Mouse (Mus musculus): ENCODE results near the gene Nos1ap.
A peak's percentile ranks its signal among the peaks of the same experiment; 100 is the strongest.

Gene Nos1ap

DNA sequence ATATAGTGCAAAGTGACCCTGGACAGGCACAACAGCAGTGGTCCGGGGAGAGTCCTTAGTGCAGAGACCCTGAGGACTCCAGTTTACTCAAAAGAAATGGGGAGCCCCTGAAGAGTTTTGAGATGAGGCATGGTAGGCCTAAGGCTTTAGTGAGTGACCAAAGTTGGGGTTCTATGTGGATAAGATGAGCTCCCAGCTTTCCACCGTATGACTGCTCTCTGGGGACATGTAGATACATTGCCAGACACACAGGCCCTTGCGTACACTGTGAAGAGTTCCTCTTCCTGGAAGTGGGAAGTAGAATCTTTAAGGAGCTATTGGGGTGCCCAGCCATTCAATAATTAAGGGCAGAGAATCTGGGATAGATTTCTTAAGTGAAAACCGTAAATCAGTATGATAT lies 90.2 kb downstream of the Nos1ap start:
- no peak for DNase-seq

DNA sequence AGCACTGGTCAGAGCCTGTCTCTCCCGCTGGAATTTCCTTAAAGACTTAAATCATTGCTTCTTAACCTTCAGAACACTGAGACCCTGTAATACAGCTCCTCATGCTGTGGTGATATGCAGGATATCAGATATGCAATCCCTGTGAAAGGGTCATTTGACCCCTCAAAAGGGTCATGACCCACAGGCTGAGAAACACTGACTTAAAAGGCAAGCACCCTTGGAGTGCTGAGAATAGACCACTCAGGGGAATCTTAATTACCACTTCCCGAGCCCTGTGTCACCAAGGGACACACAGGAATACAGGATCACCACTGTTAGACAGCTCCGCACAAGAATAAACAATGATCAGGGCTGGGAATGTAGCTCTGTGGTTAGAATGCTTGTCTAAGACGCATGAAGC lies 91.0 kb downstream of the Nos1ap start:
- no peak for DNase-seq

DNA sequence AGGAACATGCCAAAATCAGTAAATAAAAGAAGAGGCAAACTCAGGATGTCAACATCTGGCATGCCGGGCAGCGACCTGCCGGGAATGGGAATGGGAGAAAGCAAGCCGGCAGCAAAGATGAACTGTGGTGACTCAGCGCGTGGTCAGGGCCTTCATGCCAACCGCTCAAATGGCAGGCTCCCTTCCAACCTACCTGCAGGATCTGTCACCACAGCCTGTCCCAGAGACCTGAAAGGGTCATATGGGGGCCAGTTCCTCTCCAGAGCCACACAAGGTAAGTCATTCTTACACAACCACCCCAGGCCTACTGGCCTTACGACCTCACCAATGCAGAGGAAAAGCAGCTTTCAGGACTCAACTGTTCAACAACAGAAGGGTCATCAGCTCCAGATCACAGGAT lies 93.4 kb downstream of the Nos1ap start:
- no peak for DNase-seq

DNA sequence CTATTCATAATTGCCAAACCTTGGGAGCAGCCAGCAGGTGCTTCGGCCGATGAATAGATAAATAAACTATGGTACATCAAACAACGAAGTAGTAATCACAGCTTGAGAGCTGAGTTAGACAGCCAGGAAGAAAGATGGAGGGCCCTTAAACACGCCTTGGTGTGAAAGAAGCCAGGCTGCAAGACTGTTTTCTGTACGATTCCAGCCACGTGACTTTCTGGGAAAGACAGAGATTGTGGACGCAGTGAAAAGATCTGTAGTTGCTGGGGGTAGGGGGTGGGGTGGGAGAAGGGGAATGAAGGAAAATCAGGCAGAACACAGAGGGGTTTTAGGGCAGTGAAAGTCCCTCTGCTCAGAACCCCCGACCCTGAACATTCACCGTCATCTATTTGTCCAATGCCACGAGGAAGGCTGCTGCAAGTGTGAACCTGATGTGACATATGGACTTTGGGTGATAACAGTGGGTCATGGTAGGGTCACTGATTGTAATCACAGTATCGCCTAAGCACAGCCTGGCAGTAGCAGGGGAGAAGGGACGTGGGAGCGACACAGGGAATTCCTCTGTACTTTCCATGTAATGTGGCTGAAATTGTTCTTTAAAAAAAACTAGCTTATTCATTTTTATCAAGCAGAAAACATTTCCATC lies 94.0 kb downstream of the Nos1ap start:
- DNase-seq, result no peak

DNA sequence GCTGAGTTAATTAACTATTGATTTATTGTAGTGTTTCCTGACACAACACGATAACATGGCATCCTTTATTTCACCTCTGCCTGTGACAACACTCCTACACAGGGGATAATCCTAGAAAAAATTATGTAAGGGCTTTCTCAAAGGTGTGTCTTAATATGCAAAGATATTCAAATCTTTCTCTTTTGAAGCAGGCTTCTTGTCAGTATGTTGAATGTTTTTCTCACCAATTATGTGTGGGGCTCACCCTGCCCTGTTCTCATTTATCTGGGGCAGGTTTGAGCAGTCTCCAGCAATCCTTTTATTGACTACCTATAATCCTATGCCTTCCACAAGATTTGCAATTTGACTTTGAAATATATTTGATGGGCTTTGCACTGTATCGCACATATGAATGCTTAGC lies 97.1 kb downstream of the Nos1ap start:
- no peak for DNase-seq

DNA sequence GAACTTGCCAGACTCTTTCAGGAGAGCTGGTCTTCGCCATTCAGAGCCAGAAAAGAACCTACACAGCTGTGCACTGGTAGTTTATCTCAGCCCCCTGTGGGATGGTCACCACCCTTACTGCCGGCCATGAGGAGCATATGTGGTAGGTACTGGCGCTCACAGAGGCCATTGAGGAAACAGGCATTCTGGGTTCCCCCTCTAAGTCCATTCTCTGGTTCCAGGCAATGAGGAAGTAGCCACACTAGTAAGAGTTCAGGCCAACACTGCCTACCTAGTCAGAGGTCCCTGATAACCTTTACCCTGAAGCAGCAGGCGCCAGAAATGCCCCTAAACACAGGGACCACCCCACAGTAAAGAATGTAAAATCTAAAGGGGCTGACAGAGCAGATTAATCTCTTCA lies 97.6 kb downstream of the Nos1ap start:
- no peak for DNase-seq

DNA sequence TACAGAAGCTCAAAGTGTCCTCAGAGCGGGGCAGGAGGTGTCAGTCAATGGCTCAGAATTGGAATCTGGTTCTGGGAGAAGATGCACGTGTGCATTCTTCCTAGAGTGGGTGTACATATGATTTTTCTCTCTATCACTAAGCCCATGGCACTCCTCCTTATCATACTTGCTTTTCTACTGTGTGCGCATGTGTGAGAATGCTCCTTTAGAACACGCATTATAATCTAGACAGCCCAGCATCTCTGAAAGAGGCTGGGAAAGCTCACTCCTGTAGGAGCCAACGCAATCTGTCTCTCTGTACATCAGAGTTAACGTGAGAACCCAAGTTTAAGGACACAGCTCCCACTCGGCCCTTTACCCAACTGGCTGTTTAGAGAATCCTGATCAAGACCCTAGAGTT lies 99.7 kb downstream of the Nos1ap start:
- no peak for DNase-seq

DNA sequence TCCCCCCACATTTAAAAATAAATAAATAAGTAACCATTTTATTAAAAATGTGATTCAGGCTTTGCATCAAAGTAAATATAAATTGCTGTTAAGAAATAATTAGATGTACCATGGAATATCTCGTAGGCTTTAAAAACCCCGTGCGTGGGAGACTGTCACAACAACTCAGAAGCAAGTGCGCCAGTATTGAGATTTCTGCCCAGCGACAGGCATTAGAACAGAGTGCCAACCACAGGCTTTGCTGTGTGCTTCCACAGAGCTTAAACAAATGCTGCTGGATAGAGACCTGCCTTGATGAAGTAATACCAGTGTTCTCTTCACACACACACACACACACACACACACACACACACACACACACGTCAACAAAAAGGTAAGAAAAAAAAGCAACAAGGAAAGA lies 100.2 kb downstream of the Nos1ap start:
- no peak for DNase-seq

DNA sequence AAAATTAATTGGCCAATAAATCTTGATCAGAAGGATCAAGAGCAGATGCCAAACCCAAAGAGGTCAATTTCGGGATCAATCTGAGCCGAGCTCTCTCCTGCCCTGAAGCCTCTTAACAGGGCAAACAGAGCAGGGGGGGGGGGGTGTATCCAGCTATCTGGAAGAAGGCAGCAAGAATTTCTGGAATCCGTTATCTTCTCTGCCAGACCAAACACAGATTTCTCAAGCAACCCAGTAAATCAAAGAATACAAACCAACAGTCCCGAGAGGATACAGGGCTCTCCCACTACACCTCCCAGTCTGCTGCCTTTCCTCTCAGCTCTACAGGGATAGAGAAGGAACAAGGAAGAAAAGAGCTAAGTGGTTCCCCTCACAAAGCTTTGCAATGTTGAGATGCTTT lies 104.5 kb downstream of the Nos1ap start:
- DNase-seq, result no peak

DNA sequence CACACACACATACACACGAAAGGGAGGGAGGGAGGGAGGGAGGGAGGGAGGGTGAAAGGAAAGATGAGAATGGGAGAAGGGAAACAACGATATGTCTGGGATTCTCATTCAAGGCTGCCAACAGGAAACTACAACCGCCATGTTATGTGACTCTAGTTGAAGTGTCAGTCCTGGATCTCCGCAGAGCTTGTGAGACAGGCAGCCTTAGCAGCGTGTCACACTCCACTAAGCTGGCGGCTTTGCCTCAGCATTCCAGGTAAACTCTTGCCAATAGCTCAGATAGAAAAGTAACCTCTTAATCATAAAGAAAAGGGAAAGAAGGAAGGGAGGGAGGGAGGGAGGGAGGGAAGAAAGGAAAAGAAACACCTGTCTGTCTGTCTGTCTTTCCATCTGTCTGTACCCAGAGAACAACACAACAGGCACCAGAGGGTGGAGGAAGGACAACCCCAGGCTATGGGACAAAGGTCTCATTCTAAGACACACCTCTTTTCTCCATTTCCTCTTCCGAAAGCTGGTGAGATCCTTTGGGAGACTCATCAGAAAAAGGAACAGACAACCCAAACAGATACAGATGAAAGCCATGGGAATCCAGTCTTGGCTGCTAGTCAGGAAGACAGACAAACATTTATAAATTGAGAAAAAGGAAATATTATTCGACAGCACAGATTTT lies 107.3 kb downstream of the Nos1ap start:
- DNase-seq, result no peak

DNA sequence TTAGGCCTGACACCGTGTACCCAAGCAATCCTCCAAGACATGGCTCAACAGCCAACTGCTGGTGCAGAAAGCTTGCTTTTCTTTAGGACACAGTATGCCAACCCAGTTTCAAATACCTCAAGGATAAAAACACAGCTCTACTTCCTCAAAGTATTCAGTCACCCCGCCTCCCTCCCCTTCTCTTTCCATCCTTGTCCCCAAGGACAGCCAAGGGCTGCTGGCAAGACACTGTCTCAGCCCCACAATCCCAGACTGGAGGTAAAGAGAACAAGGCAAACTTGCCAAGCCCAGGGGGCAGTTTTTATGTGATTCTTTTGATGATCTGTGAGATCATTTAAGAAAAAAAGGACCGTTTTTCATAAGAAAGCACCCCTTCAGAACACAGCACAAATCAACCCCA lies 108.6 kb downstream of the Nos1ap start:
- DNase-seq, result no peak

DNA sequence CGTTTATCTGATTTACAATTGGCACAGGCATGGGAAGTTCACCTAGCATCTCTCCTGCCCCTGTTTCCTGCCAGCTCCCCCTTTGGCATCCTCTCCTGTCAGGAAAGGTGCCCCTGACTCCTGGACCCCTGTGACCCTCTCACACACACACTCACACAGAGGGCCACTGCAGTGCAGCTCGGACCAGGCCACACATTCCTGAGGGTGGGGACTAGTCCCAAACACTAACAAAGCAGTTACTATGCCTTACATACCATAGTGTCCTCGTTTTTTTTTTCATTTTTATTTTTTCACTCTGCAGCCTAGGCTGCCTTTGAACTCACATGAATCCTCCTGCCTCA lies 110.2 kb downstream of the Nos1ap start:
- DNase-seq, result peak; percentile 34 to 79

DNA sequence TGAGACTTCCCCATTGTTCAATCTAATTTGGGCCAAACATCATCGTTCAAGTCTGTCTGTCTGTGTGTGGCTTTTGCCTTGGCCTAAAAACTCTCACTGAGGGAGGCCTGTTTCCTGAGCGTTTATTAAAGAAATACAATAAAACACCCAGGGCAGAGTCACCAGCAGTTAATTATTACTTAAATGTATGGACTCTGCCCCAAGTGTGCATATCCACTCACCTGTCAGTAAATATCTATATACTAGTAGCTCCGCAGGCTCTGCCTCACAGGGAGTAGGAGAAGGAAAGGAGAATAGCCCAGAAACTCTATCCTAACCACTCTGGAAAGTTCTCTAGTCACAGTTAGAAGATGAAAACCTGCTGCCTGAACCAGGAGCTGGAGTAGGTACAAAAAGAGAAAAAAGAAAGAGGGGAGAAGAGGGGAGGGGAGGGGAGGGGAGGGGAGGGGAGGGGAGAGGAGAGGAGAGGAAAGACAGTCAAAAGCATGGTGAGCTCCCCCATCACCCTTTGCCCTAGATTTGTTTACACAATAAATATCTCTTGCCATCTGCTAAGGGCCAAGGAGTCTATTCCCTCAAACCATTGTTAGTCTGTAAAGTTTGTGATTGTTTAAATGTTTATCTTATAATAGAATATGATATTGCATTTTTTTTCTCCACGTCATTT lies 110.7 kb downstream of the Nos1ap start:
- no peak for DNase-seq

DNA sequence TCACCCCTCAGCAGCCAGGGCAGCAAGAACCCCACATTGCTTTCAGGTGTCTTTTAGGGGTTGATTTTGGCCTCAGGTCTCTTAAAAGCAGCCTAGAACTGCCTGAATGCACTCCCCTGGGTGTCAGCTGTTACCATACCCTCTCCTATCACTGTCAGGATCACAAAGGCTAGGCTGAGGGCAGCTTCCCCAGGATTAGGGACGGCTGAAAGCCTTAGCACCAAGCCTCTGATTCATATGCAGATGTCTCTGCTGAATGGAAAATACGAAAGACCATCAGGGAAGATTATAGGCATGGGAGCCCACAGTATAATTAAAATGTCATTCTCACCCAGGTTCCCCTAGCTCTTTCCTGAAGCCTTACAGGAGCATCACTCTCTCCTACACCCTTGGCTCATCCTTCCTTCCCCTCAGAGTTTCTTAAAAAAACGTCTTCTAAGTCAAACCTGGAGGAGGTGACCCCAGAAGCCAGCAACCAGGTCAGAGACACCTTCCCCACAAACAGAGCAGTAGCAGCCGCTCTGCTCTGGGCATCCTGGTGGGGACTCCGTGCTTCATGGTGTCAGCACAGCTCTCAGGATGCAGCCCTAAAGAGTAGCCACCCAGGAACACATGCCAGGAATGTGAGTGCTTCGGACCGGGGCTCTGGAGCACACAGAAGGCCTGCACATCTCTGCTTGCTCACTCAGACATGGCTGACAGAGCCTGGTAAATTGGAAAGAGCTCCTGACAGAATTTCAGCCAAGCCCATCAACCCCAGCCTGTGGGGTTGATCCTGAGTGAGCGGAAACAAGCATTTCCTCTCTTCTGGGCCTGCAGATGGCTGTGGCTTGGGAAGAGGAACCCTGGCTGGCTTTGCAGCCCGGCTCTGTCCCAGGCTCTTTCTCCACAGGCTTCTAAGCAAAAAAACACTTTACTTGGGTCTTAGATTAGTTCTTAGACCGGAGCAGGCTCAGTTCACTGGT lies 111.7 kb downstream of the Nos1ap start:
- peak; percentile 38 to 60 for DNase-seq

DNA sequence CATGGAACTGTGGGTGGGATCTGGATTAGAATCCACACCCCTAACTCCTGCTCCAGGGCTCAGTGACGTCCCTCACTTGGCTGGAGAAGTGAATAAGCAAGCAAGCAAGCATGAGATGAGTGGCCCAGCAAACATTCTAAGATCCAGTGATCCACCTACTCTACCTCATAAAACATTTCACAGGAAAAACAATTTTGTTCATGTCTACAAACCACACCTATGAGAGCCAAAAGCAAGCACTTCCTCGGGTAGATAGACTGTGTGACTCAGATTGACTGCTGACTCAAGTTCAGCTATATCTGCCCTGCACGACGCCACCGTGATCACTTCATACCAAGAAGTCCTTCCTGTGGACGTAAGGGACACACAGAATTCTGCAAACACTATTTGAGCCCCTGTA lies 116.2 kb downstream of the Nos1ap start:
- no peak for DNase-seq

DNA sequence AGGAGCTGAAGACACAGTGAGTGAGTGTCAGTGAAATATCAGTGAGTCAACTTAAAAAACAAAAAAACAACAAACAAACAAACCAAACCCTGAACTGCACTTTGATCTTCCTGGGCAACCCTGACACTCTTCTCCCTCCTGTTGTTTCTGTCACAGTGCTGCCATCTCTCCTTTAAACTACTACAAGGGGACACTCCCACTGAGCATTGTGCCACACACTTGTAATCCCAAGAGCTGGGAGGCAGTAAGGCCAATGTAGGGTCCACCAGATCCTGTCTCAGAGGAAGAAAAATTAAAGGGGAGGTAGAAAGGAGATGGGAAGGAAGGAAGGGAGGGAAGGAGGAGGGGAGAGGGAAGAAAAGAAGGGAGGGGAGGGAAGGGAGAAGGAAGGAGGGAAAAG lies 116.8 kb downstream of the Nos1ap start:
- no peak for DNase-seq

DNA sequence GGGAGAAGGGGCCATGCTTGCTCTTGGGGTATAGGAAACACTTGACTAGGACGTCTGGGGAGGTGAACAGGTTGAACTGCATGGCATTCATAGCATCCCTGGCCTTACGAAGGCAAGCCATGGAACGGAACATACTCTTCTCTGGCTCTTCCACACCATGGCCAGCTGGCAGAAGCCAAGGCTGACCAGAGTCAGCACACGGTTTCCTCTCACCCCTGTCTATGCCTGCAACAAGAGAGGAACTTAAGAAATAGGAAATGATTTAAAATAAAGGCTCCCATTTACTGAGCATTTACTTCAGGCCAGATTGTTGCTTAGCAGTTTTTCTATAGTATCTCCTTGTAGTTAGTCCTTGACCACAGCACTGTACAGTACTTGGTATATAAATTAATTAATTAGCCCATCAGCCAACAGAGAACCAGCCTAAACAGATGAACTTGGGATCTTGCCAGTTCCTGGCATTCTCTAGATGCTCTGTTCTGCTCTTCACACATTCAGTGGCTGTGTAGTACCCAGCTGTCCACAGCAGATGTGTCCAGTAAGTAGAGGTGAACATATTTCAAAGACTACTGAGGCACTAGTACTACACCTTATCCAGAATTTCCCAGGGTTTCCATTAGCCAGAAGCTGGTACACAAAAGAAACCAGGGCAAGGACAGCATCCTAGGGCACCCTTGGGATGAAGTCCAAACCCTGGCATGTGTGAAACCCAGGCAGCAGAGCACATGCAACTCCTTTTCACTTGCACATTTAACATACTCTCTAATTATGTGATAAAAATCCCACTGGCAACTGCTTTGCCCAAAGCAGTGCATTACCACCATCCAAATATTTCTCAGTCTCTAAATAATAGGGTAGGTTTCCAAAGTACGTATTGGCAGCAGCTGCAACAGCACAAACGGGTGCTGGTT lies 123.3 kb downstream of the Nos1ap start:
- DNase-seq, result no peak

DNA sequence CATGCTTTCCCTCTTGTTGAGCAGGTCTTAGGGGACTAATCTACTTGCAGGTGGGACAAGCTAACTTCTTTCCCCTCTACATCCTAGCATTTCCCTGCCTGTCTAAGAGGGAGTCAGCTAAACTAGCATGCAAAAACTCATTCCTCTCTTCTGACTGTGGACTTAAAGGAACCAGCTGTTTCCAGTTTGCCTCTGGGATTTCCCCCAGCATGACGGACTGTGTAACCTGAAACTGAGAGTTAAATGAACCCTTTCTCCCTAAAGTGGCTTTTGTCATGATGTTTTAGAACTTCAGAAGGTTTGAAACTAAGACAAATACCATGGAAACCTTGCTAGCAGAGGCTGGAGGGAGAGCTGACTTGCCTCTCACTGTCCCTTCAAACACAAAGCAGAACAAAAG lies 127.5 kb downstream of the Nos1ap start:
- no peak for DNase-seq

DNA sequence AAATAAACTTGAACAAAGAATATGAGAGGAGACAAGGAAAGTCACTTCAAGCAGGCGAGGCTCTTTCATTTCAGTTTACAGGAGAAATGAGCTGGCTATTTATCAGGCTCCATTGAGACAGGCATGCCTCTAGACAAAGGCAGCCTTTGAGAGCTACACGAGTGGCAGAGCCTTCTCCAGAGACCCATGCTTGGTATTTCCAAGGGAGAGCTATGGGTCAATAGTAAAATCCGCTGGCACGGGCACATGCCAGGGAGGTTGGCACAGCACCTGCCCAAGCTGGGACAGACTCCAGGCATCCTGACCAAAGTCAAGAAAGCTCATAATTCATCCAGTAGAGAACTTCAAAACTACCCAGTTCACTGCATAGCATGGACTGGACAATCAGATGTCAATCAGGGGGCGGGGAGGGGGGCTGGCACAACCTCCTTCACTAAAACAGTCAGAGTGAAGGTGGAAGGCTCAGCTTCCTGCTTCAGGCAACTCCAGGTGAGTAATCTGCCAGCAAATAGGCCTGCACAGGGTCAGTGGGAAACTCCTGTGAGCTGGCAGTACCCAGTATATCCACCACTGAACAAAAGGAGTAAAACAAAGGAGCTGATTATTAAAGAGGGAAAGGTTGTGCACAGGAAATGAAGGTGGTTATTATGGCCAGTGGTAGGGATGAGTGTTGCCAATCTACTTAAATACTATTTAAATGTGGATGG lies 129.6 kb downstream of the Nos1ap start:
- no peak for DNase-seq

DNA sequence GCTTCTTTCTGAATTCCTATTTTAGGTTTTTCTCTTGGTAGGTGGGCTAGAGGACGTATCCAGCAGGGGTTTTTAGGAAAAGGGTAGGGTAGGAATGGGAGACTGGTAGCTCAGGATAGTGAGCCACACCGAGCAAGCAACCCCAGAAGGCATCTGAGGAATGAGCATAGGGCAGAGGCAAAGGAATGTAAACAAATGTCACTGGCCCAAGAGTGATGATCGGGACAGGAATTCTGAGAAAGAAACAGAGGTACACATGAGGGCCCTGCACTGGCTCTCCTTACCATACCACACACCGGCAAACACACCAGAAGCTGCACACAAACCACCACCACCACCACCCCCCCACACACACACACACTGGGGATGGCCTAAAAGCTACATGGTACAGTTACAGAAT lies 132.0 kb downstream of the Nos1ap start:
- no peak for DNase-seq

DNA sequence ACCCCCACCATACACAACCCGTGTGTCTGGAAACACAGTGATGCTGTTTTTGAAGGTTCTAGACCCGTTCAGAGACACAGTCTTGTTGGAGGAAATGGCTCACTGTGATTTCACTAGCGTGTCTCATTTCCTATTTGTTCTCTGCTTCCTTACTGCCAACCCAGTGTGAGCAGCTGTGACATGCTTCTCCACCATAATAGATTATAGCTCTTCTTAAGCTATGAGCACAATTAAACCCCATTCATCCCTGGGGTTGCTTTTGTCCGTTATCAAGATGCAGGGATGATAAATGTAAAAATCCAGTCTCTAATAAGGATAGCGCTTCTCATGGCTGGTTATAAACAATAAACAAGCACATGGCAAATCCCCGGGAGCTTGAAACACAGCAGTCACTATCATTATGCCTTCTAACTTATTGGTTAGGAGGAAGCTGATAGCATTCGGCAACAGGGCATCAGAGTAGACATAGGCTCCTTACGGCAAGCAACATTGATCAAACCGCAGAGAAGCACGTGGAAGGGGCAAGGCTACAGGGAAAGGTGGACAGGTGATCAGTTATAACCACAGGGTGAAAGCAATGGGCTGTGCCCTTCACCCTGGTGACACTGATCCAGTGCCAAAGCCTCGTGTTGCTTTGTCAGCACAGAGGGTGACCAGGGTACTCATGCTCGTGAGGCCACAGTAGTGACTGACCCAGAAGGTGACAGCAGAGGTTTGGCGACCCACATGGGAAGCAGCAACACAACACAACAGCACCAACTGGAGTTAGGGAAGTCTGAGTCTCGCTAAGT lies 133.6 kb downstream of the Nos1ap start:
- DNase-seq, result no peak
